Mouse (Mus musculus): Measurements from ENCODE around the gene Ndufs2. TPM values are rescaled to one million over a fixed set of nuclear protein-coding genes. Genes with fewer than 3 reads are reported as not detected.

Gene Ndufs2
- total and polyA plus RNA-seq, 2 experiments from 2014 or later, result 221 to 230 TPM

DNA sequence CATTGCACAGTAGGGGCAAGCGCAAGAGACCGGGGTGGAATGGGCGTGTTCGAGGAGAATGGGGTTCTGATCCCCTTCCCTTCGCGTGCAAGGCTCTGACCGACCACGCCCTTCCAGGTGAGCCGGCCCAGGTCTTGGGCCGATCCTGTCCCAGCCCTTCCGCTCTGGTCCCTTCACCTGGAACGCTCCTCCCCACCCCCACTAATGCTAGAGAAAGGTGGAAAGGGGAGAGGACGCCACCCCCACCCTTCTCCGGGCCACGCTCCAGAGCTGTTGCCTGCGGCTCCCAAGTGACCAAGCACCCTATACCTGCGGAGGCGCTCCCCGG, 19.3 kb upstream of the Ndufs2 start:
- ATAC-seq (ENCODE audit: low FRiP score), result peak; percentile 74

DNA sequence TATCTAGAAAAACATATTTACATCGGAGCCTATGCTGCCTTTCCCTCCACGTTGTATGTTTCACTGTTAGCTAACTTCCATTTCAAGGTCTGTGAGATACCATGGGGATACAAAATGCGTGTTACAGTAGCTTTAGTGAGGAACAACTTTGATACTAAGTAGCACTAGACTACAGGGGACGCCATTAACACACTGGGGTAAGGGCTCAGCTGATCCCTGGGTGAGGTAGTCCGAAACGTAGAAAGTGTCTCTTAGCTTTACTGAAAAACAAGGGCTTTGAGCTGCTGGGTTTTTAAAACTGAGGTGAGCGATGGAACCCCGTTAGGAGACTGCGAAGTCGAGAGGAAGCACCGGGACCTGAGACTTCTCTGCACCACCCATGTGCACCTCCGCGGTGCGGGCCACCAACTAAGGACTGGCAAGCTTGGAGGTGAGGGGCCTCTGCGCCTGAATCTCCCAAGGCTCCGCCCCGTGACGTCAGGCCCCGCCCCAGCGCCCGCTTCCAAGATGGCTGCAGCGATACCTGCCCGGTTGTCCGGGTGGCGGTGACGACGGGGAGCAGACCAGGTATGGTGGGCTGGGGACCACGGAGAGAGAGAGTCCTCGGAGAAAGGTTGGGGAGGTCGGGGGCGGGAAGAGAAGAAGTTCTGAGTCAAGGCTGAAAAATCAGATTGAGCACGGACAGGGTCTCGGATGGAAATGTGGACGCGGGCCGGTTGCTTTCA, 18.8 kb upstream of the Ndufs2 start, which contains the start of gene B4galt3:
Gene B4galt3, plus strand, starts transcription at position 481 of the 725 bp plus-strand sequence.
- TF ChIP-seq CTCF (IDR thresholded peaks at IDR 0.05), result peak; percentile 22
- Histone ChIP-seq H3K27ac (ENCODE audit: low read depth, low read length) (peak within 1 kb of the TSS; percentile 55), H3K4me3 (ENCODE audit: low read depth, low read length) (peak within 1 kb of the TSS; percentile 87), H3K27me3 (ENCODE audit: insufficient read depth, low read length) (no peaks in the 10 kb centered on the region), H3K9me3 (ENCODE audit: low read length) (no peaks in the 10 kb centered on the region), H3K4me2 (ENCODE audit: low read depth, low read length, poor library complexity, severe bottlenecking) (peak within 1 kb of the TSS; percentile 89), H3K36me3 (ENCODE audit: insufficient read depth, low read length) (peaks cover 14% of the 10 kb centered on the region; the same call in 1 of the 2 replicates), H3K4me1 (ENCODE audit: insufficient read depth, low read length) (peaks cover 9% of the 10 kb centered on the region; the same call in 1 of the 2 replicates), H3K9ac (replicated peaks; ENCODE audit: low read length, poor library complexity, severe bottlenecking) (peak within 1 kb of the TSS; percentile 82)
- WGBS, result 4% methylated on average over 35 of the region's 36 CpGs
- DNase-seq (ENCODE audit: low spot score) (peak; percentile 92), ATAC-seq (ENCODE audit: low FRiP score) (peak; percentile 92)

More for the DNA sequence above, 19.3 kb upstream of the Ndufs2 start:
- no peaks in the 10 kb centered on the region for H3K27me3 ChIP-seq (ENCODE audit: insufficient read depth, low read length)
- H3K4me3 ChIP-seq (ENCODE audit: low read depth, low read length), result peak overlapping the region; percentile 87
- H3K9me3 ChIP-seq (ENCODE audit: low read length), result no peaks in the 10 kb centered on the region
- peaks cover 9% of the 10 kb centered on the region; the same call in 1 of the 2 replicates for H3K4me1 ChIP-seq (ENCODE audit: insufficient read depth, low read length)
- H3K36me3 ChIP-seq (ENCODE audit: insufficient read depth, low read length), result peaks cover 18% of the 10 kb centered on the region
- DNase-seq (ENCODE audit: low spot score), result no peak
- H3K9ac ChIP-seq (replicated peaks; ENCODE audit: low read length, poor library complexity, severe bottlenecking), result peak overlapping the region; percentile 82
- under 1% methylated on average over 18 of the region's 19 CpGs for WGBS
- H3K4me2 ChIP-seq (ENCODE audit: low read depth, low read length, poor library complexity, severe bottlenecking), result peak overlapping the region; percentile 89
- H3K27ac ChIP-seq (ENCODE audit: low read depth, low read length), result peak overlapping the region; percentile 55
- TF ChIP-seq CTCF (IDR thresholded peaks at IDR 0.05), result no peak

DNA sequence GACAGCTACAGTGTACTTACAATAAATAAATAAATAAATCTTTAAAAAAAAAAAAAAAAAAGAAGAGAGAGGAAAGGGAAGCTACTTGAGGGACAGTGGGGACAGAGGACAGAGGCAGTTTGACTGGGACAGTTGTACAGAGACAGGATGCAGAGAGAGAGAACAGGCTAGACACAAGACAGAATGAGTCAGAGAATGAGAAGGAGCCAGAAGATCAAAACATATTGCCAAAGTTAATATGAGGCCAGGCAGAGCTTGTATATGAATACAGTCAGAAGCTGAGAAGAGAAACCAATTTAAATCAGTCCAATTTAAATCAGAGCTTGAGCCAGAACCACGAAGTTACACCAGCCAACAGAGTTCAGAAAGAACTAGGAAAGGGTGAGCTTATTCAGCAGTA, 17.2 kb upstream of the Ndufs2 start:
- DNase-seq (ENCODE audit: low spot score), result no peak
- ATAC-seq (ENCODE audit: low FRiP score), result no peak
- TF ChIP-seq CTCF (IDR thresholded peaks at IDR 0.05), result no peak
- Histone ChIP-seq H3K27me3 (ENCODE audit: insufficient read depth, low read length) (no peaks in the 10 kb centered on the region), H3K4me1 (ENCODE audit: insufficient read depth, low read length) (peaks cover 13% of the 10 kb centered on the region; the same call in 1 of the 2 replicates), H3K4me2 (ENCODE audit: low read depth, low read length, poor library complexity, severe bottlenecking) (no peak overlapping the region), H3K9me3 (ENCODE audit: low read length) (no peaks in the 10 kb centered on the region), H3K36me3 (ENCODE audit: insufficient read depth, low read length) (no peaks in the 10 kb centered on the region), H3K4me3 (ENCODE audit: low read depth, low read length) (no peak overlapping the region), H3K9ac (replicated peaks; ENCODE audit: low read length, poor library complexity, severe bottlenecking) (no peak overlapping the region), H3K27ac (ENCODE audit: low read depth, low read length) (no peak overlapping the region)
- WGBS, result 57% methylated on average over 1 of the region's 1 CpGs

DNA sequence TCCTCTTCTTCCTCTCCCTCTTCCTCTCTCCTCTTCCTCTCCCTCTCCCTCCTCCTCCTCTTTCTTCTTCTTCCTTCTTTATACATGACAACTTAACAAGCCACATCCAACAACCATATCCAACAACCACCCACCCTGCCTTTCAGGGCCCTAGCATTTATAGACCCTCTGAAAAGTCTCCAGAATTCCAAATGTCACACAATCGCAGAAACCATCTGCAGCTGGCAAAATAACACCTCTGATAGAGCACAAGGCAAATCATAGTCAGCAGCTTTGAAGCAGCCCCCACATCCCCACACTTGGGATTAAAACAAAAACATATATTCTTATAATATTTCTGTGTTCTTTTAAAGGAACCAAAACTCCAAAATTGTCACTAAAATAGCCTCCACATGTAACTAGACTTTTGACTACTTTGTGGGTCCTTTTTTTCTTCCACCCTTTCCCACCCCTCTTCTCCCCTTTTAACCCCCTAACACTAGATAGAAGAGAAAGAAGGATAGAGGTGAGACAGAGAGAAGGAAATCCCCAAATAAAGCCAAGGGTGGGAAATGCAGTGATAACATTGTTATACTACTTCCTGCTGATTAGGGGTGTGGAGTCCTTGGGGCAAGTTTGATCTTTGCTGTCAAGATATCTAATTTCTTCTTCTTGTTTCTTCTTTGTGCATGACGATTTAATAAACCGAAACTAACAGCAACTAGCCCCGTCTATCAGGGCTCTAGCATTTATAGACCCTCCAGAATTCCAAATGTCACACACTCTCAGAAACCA, 15.0 kb upstream of the Ndufs2 start:
- Histone ChIP-seq H3K4me1 (ENCODE audit: insufficient read depth, low read length) (peaks cover 9% of the 10 kb centered on the region; the same call in 1 of the 2 replicates), H3K9me3 (ENCODE audit: low read length) (no peaks in the 10 kb centered on the region), H3K36me3 (ENCODE audit: insufficient read depth, low read length) (no peaks in the 10 kb centered on the region), H3K9ac (replicated peaks; ENCODE audit: low read length, poor library complexity, severe bottlenecking) (no peak overlapping the region), H3K27me3 (ENCODE audit: insufficient read depth, low read length) (no peaks in the 10 kb centered on the region), H3K27ac (ENCODE audit: low read depth, low read length) (no peak overlapping the region), H3K4me3 (ENCODE audit: low read depth, low read length) (no peak overlapping the region), H3K4me2 (ENCODE audit: low read depth, low read length, poor library complexity, severe bottlenecking) (no peak overlapping the region)
- no peak for TF ChIP-seq CTCF (IDR thresholded peaks at IDR 0.05)
- DNase-seq (ENCODE audit: low spot score), result no peak
- no peak for ATAC-seq (ENCODE audit: low FRiP score)
- 79% methylated on average over 4 of the region's 4 CpGs for WGBS

DNA sequence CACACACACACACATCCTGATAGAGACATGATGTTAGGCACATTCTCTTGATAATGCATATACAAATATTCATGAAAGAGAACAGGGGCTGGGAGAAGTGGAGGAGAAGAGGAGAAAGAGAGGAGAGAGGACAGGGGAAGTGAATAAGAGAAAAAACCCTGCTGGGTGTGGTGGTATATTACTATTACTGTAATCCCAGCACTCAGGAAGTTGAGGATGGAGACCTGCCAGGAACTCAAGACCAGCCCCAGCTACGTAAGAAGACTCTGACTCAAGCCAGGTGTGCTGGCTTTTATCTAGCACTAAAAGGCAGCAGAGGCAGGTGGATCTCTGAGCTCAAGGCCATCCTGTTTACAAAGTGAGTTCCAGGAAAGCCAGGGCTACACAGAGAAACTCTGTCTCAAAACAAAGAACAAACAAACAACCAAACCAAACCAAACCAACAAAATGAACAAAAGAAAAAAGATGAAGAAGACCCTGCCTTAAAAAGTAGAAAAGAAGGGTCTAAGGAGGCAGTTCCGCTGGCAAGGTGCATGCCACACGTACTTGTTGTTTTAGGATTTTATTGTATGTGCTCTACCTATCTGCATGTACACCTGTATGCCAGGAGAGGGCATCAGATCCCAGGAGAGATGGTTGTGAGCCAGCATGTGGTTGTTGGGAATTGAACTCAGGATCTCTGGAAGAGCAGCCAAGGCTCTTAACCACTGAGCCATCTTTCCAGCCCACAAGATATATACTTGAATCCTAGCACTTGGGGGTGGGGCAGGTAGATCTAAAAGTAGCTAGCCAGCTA, 12.7 kb upstream of the Ndufs2 start:
- H3K9ac ChIP-seq (replicated peaks; ENCODE audit: low read length, poor library complexity, severe bottlenecking), result no peak overlapping the region
- H3K9me3 ChIP-seq (ENCODE audit: low read length), result no peaks in the 10 kb centered on the region
- peaks cover 5% of the 10 kb centered on the region; the same call in 1 of the 2 replicates for H3K4me1 ChIP-seq (ENCODE audit: insufficient read depth, low read length)
- no peaks in the 10 kb centered on the region for H3K36me3 ChIP-seq (ENCODE audit: insufficient read depth, low read length)
- 84% methylated on average over 3 of the region's 3 CpGs for WGBS
- H3K27me3 ChIP-seq (ENCODE audit: insufficient read depth, low read length), result no peaks in the 10 kb centered on the region
- H3K27ac ChIP-seq (ENCODE audit: low read depth, low read length), result peak overlapping the region; percentile 59
- H3K4me2 ChIP-seq (ENCODE audit: low read depth, low read length, poor library complexity, severe bottlenecking), result peak overlapping the region; percentile 32; the same call in 1 of the 2 replicates
- DNase-seq (ENCODE audit: low spot score), result no peak
- H3K4me3 ChIP-seq (ENCODE audit: low read depth, low read length), result no peak overlapping the region
- ATAC-seq (ENCODE audit: low FRiP score), result no peak
- TF ChIP-seq CTCF (IDR thresholded peaks at IDR 0.05), result peak; percentile 40

Measured in midbrain, postnatal 0 days (tissue).